Mouse (Mus musculus): ENCODE measurements around the gene Dnah1. TPM values are rescaled to one million over a fixed set of nuclear protein-coding genes. Genes with fewer than 3 reads are reported as not detected.

The Dnah1 gene
- polyA plus RNA-seq (2017; shearing (Covaris generic)): not detected

DNA sequence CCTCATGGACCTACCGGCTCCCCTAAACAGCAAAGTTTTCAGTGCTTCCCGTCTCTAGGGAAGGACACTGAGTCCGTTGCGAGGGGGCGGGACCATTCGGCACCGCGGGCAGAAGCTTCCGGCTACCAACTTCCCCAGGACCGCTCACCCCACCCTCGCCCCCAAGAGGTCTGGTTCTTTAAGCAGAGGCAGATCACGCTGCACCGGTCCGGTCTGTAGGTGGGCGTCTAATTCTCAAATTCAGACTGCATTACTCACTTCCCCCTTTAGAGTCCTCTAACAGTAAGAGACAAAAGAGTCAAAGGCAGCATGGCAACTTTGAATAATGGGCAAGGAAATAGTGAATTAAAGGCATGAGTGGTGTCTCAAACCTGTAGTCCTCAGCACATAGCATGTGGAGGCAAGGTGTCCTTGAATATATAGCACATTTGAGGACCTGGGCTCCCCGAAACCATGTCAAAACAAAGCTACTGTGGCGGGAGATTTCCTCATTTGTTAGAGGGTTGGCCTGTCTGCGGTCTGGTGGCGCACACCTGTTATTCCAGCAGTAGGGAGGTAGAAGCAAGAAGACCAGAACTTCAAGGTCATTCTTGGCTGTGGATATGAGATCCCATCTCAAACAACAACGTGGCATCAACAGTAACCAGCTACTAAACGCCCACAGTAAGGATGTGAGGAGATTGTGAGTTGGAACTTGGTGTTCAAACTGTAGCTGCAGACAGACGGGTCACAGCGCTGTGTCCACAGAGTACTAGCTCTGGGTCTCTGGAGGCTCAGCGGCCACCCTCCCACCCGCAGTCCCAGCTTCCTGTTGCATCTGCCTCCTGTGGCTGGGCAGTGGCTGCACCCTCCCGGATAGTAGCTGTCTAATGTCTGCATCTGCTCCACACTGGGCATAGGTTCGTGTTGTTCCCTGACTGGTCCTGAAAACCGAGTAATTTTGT, at the start of gene Dnah1:
Gene Dnah1, minus strand, starts transcription at position 48 of the 944 bp plus-strand sequence.

DNA sequence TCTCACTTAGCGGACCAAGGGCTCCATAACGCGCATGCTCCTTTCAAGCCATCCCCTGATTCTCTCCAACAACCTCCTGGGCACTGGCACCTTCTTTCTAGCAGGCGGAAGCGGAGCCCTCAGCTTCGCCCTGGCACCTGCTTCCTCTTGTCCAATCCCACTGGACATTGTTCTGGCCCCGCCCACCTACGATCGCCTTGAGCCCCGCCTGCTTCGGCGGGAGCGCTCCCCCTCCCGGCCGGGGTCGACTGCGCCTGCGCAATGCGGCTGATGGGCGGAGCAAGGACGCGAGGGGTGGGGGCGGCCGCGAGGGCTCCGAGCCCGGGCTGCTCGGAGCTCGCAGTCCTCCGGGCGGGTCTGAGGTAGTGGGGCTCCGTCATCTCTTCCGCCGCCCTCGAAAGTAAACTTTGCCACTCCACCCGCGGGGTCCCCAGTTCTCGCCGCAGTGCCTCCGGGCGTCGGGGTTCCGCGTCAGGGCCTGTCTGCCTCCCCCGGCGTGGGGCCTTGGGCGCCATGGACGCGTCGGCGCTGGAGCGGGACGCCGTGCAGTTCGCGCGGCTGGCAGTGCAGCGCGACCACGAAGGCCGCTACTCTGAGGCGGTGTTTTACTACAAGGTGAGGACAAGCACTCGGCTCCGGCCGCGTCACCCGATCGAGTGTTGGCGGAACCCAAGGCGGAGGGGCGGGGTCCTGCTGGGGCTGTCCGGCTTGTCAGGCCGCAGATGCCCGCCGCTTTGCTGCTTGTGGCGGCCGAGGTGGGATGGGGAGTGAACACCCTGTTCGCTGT, 12.9 kb upstream of the Dnah1 start, which contains the start of gene Capn7:
Gene Capn7, plus strand, starts transcription at position 270 of the 787 bp plus-strand sequence.

DNA sequence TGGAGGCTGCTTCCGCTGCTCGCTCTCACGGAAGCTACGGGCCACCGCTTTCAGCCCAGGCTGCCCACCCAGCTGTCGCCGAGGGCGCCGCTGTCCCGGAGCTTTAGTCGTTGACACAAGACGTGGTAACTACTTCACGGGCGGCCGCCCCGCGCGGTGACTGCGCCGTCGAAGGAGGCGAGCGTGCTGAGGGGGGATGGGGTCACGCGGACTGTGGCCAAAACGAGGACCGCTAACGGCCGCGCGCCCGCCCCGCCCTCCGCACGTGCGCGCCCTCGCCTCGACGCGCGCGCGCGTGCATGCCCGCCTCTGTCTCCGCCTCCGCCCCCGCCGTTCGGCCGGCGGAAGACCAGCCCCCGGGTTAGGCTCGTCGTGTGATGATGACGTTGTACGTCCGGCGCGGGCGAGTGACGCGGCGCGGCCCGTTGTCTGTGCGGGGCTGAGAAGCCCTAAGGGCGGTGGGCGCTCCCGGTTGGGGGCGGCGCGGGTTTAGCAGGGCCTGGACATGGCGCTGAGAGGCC, 72.6 kb downstream of the Dnah1 start, which contains the start of the genes Phf7 and Bap1:
Gene Phf7, minus strand, starts transcription at position 234 of the 521 bp plus-strand sequence.
Gene Bap1, plus strand, starts transcription at position 367 of the 521 bp plus-strand sequence.

DNA sequence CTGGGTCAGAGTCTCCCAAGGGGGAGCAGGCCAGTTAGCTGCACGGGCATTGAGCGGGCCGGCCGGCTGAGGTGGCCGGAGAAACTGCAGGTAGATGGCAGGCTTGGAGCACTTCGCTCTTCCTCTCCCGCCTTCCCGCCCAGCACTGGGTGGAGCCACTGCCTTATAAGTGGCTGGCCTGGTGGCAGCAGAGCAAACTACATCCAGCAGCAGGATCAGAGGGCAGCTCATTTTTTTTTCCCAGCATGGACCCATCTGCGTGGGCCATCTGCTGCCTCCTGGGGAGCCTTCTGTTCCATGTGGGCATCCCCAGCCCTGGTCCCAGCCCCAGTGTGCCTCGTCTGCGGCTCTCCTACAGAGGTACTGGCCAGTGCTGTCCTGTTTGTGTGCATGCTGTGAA, 106.0 kb downstream of the Dnah1 start, which contains the start of gene Sema3g:
Gene Sema3g, plus strand, starts transcription at position 195 of the 400 bp plus-strand sequence.

DNA sequence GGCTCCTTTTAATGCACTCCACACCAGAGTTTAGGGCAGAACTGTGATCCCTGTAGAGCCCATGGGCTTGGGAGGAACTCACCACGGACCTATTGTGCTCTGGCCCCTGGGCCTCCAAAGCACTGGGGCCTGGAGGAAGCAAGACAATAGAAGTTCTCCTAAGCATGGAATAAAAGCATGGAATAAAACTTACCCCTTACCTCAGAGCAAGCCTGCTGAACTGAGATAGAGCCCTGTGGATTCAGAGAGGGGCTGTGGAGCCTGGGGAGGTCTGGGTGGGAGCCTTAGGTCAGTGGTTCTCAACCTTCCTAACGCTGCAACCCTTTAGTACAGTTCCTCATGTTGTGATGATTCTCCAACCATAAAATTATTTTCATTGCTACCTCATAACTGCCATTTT, 106.8 kb downstream of the Dnah1 start, which contains the start of gene Nisch:
Gene Nisch, minus strand, starts transcription at position 101 of the 400 bp plus-strand sequence.

Other genes with a start within 250 kb of the Dnah1 start
- gene Smim4, start 194.9 kb downstream of the Dnah1 start, polyA plus RNA-seq (2017; shearing (Covaris generic)): 55.9 TPM
- not detected for gene Nt5dc2, start 192.8 kb downstream of the Dnah1 start, polyA plus RNA-seq (2017; shearing (Covaris generic))
- not detected for gene Stab1, start 155.3 kb downstream of the Dnah1 start, polyA plus RNA-seq (2017; shearing (Covaris generic))
- gene Tnnc1, start 115.6 kb downstream of the Dnah1 start, polyA plus RNA-seq (2017; shearing (Covaris generic)): 0.60 TPM
- gene Nisch, start 107.0 kb downstream of the Dnah1 start, polyA plus RNA-seq (2017; shearing (Covaris generic)): 186 TPM
- gene Sema3g, start 106.0 kb downstream of the Dnah1 start, polyA plus RNA-seq (2017; shearing (Covaris generic)): 0.09 TPM
- 7.2 TPM for gene Phf7, start 72.6 kb downstream of the Dnah1 start, polyA plus RNA-seq (2017; shearing (Covaris generic))
- gene Bap1, start 72.4 kb downstream of the Dnah1 start, polyA plus RNA-seq (2017; shearing (Covaris generic)): 79.9 TPM
- 52.5 TPM for gene Capn7, start 12.7 kb upstream of the Dnah1 start, polyA plus RNA-seq (2017; shearing (Covaris generic))
- gene Sh3bp5, start 112.2 kb upstream of the Dnah1 start, polyA plus RNA-seq (2017; shearing (Covaris generic)): 55.8 TPM
- gene Eaf1, start 170.5 kb upstream of the Dnah1 start, polyA plus RNA-seq (2017; shearing (Covaris generic)): 24.3 TPM
- 22.9 TPM for gene Mettl6, start 171.1 kb upstream of the Dnah1 start, polyA plus RNA-seq (2017; shearing (Covaris generic))

All from effector memory CD4-positive, alpha-beta T cell, adult 7 months (primary cell).